Mouse (Mus musculus) small intestine, adult 2 months (tissue): ENCODE data around the gene Sycp3. TPM values are rescaled to one million over a fixed set of nuclear protein-coding genes. Genes with fewer than 3 reads are reported as not detected.

Source experiments
- H3K27ac ChIP-seq: fragments of 200-500 bp; 2 replicates; pipeline ENCODE4 v1.5.1; 2012; ENCODE audit warnings: low read depth, low read length, control low read depth, inconsistent platforms; ENCODE audit not compliant: insufficient read depth
- H3K27me3 ChIP-seq: fragments of 200-500 bp; 2 replicates; pipeline ENCODE4 v1.6.1; 2012; ENCODE audit warnings: mild to moderate bottlenecking, moderate library complexity, low read length, inconsistent platforms; ENCODE audit not compliant: control insufficient read depth, insufficient read depth
- H3K36me3 ChIP-seq: fragments of 200-500 bp; 2 replicates; pipeline ENCODE4 v1.6.1; 2012; ENCODE audit warnings: mild to moderate bottlenecking, low read length, control low read depth, inconsistent platforms; ENCODE audit not compliant: control insufficient read depth, insufficient read depth
- H3K4me1 ChIP-seq: fragments of 200-500 bp; 2 replicates; pipeline ENCODE4 v1.6.1; 2012; ENCODE audit warnings: low read length, inconsistent platforms, mixed read lengths; ENCODE audit not compliant: control insufficient read depth, insufficient read depth, insufficient read length
- H3K4me3 ChIP-seq: fragments of 200-500 bp; 2 replicates; pipeline ENCODE4 v1.5.1; 2012; ENCODE audit warnings: low read depth, mild to moderate bottlenecking, control low read depth, inconsistent platforms, low read length, moderate library complexity
- CTCF ChIP-seq: fragments of 200-500 bp; IDR thresholded peaks from 2 replicates; pipeline ENCODE4 v1.5.1; 2012; ENCODE audit warnings: low read depth, mild to moderate bottlenecking, control low read depth, inconsistent platforms, low read length, moderate library complexity, mixed read lengths; ENCODE audit not compliant: insufficient replicate concordance, insufficient read length; ENCODE audit errors: extremely low read depth
- POLR2A ChIP-seq: fragments of 200-500 bp; IDR thresholded peaks from 2 replicates; pipeline ENCODE4 v1.6.1; 2012; ENCODE audit warnings: low read depth, mild to moderate bottlenecking, control low read depth, inconsistent platforms, low read length, moderate library complexity
- WGBS: fragments of 180-500 bp; shearing (Covaris S2); methylation state at CpG from one replicate; pipeline ENCODE4 v1.1.7; 2018; 5-methylcytosine and 5-hydroxymethylcytosine counted together
- polyA plus RNA-seq: library from polyadenylated mRNA; depleted of rRNA; stranded (reverse); fragments of >200 nt; gene quantifications from 2 replicates; pipeline ENCODE4 v1.2.3, GENCODE M21; 2012

The Sycp3 gene
- polyA plus RNA-seq, 1 experiment, result not detected

DNA sequence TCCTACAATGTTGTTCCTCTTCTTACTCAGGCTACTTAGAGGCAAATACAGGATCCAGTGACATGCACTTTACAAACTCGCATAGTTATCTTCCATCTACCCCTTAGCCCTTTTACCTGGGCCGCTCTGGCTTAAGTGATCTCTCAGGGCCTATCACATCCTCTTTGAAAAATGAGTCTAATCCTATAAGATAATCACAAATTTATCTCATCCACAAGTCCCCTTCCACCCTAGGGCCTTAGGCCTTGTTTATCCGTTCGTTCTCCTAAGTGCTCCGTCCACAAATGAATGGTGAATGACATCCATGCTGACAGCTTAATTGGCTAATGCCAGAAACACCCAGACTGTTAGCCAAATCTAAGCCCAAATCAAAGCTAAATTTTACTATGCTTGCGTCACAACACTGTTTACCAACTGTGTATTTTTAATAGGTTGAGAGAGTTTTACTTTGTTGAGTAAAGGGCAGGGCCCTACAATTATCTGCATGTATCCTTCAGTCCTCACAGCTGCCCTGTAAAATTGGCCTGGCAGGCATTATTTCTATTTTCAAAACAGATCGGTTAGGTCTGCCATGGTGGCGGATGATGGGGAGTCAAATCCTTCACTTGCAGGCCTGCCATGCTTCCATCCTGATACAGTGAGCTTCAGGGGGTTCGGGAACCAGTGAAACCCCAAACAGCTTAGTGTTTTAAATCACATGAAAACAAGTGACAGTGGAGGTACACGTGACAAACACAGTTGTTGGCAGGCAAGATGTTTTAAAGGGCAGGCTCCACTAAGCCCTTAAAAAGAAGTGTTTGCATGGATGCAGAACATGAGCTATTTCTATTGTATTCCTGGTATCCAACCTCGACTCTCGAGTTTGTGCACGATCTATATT lies 42.8 kb downstream of the Sycp3 start:
- Histone ChIP-seq H3K36me3 (no peaks in the 10 kb centered on the region), H3K4me1 (peaks cover 16% of the 10 kb centered on the region; the same call in 1 of the 2 replicates), H3K27me3 (no peaks in the 10 kb centered on the region), H3K27ac (peak overlapping the region; percentile 29; the same call in 1 of the 2 replicates), H3K4me3 (peak overlapping the region; percentile 40; the same call in 1 of the 2 replicates)
- WGBS, result 42% methylated on average over 13 of the region's 13 CpGs
- TF ChIP-seq POLR2A (no peak), CTCF (no peak)

GRCm38 (mm10) chr10:88502919-88503318 lies 43.5 kb downstream of the Sycp3 start:
- H3K27ac ChIP-seq, result peak overlapping the region; percentile 74
- TF ChIP-seq CTCF (no peak), POLR2A (no peak)
- H3K4me1 ChIP-seq, result peaks cover 16% of the 10 kb centered on the region; the same call in 1 of the 2 replicates
- H3K36me3 ChIP-seq, result no peaks in the 10 kb centered on the region
- H3K27me3 ChIP-seq, result no peaks in the 10 kb centered on the region
- H3K4me3 ChIP-seq, result peak overlapping the region; percentile 73
- WGBS, result 20% methylated on average over 4 of the region's 4 CpGs

- TF ChIP-seq POLR2A (peak; percentile 52; the same call in 1 of the 2 replicates), CTCF (no peak)
- H3K36me3 ChIP-seq, result no peaks in the 10 kb centered on the region
- WGBS, result under 1% methylated on average over 72 of the region's 80 CpGs
Measured at GRCm38 (mm10) chr10:88503421-88504314, 44.3 kb downstream of the Sycp3 start, which contains the start of gene Chpt1. TSS of gene Chpt1 (minus strand) at chr10:88504073.

DNA sequence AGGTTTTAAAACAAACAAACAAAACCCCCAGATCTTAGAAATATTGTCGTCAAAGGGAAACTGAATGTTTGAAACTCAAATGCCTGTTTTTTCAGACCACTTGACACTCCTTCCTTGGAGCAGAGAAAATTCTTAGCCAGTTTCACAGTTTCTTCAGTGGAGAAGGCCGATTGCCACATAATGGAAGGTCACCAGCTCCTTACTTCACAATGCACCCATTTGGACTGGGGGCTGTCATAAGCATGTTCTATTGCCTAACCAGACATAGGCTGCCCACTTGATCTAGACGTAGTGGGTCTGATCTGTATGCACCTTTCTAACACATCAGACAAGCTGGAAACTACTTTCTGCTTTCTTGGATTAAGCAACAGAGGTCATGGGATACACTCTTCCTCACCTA lies 45.1 kb downstream of the Sycp3 start:
- 27% methylated on average over 3 of the region's 3 CpGs for WGBS
- peak overlapping the region; percentile 81 for H3K27ac ChIP-seq
- H3K4me3 ChIP-seq, result no peak overlapping the region
- H3K36me3 ChIP-seq, result no peaks in the 10 kb centered on the region
- no peak for TF ChIP-seq POLR2A
- no peak for TF ChIP-seq CTCF
- no peaks in the 10 kb centered on the region for H3K27me3 ChIP-seq
- peaks cover 19% of the 10 kb centered on the region; the same call in 1 of the 2 replicates for H3K4me1 ChIP-seq

More at GRCm38 (mm10) chr10:88503421-88504314, 44.3 kb downstream of the Sycp3 start, which contains the start of gene Chpt1:
- Histone ChIP-seq H3K4me3 (peak within 1 kb of the TSS; percentile 73), H3K27ac (peak within 1 kb of the TSS; percentile 81), H3K4me1 (peaks cover 19% of the 10 kb centered on the region; the same call in 1 of the 2 replicates), H3K27me3 (no peaks in the 10 kb centered on the region)

DNA sequence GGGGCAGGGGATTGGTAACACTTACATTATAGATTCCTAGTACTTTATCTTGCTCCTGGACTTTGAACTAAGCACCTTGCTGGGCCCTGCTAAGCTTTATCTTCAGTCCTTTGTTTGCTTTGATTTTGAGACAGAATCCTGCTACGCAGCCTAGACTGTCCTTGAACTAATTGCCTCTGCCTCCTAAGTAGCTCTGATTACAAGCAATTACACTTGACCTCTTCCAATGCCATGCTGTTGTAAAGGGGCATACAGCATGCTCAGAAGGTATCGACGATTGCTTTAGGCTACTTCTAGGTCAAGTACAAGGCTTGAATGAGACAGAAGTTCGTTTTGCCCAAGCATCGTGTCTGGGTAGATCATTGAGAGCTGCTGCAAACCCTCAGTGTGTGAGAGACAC lies 45.9 kb downstream of the Sycp3 start:
- H3K36me3 ChIP-seq, result no peaks in the 10 kb centered on the region
- TF ChIP-seq CTCF (no peak), POLR2A (no peak)
- 27% methylated on average over 5 of the region's 5 CpGs for WGBS
- peak overlapping the region; percentile 82 for H3K27ac ChIP-seq
- H3K27me3 ChIP-seq, result no peaks in the 10 kb centered on the region
- H3K4me3 ChIP-seq, result no peak overlapping the region
- peaks cover 19% of the 10 kb centered on the region; the same call in 1 of the 2 replicates for H3K4me1 ChIP-seq

DNA sequence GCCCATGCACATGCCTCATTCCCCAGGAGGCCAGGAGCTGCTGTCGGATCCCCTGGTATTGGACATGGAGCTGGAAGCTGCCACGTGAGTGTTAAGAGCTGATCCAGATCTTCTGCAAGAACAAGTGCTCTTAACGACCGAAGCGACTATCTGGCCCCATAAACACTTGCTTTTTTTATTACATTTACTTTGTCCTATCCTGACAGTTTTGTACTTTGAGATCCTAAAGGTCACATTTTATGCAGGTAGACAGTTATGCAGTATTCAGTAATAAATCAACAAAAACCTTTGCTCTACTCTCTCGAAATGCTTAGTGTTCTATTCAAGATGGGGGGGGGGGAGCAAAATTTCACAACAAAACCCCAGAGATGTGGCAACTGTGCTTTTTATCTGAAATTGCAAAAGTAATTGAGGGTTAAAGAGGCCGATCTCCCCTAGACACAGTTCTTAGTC lies 48.3 kb downstream of the Sycp3 start:
- TF ChIP-seq CTCF (no peak), POLR2A (no peak)
- H3K27ac ChIP-seq, result no peak overlapping the region; the same call in 1 of the 2 replicates
- WGBS, result 25% methylated on average over 7 of the region's 7 CpGs
- H3K4me1 ChIP-seq, result peaks cover 26% of the 10 kb centered on the region; the same call in 1 of the 2 replicates
- no peaks in the 10 kb centered on the region for H3K27me3 ChIP-seq
- no peaks in the 10 kb centered on the region for H3K36me3 ChIP-seq
- H3K4me3 ChIP-seq, result no peak overlapping the region
